Mouse (Mus musculus) lung, postnatal 0 days (tissue): ENCODE results near the gene Etv6. TPM values are rescaled to one million over a fixed set of nuclear protein-coding genes. Genes with fewer than 3 reads are reported as not detected.

ENCODE experiments used
- ATAC-seq: fragments of 200-750 bp; cut with Nextera tagmentation; 2 replicates; pipeline ENCODE4 v1.8.0; 2017; ENCODE audit warnings: moderate library complexity
- DNase-seq: peaks from one replicate; pipeline ENCODE4 v3.0.0-alpha.2; 2016; ENCODE audit warnings: low spot score
- H3K27ac ChIP-seq: fragments of 300-500 bp; sonication (generic); 2 replicates; pipeline ENCODE4 v1.5.1; 2014; ENCODE audit warnings: antibody characterized with exemption, mild to moderate bottlenecking, low read length, mixed read lengths
- H3K27me3 ChIP-seq: fragments of 300-500 bp; sonication (generic); replicated peaks from 2 replicates; pipeline ENCODE4 v1.6.1; 2014; ENCODE audit warnings: low read length, mixed read lengths; ENCODE audit not compliant: insufficient read depth
- H3K36me3 ChIP-seq: fragments of 300-500 bp; sonication (generic); 2 replicates; pipeline ENCODE4 v1.6.1; 2014; ENCODE audit warnings: low read length, mixed read lengths; ENCODE audit not compliant: insufficient read depth
- H3K4me1 ChIP-seq: fragments of 300-500 bp; sonication (generic); 2 replicates; pipeline ENCODE4 v1.6.1; 2014; ENCODE audit warnings: antibody characterized with exemption, low read depth, low read length, mixed read lengths; ENCODE audit not compliant: insufficient read depth
- H3K4me2 ChIP-seq: fragments of 300-500 bp; sonication (generic); replicated peaks from 2 replicates; pipeline ENCODE4 v1.6.1; 2014; ENCODE audit warnings: low read depth, mild to moderate bottlenecking, low read length, moderate library complexity, mixed read lengths
- H3K4me3 ChIP-seq: fragments of 300-500 bp; sonication (generic); 2 replicates; pipeline ENCODE4 v1.5.1; 2014; ENCODE audit warnings: low read depth, low read length
- H3K9ac ChIP-seq: fragments of 300-500 bp; sonication (generic); replicated peaks from 2 replicates; pipeline ENCODE4 v1.6.1; 2014; ENCODE audit warnings: low read depth, mild to moderate bottlenecking
- H3K9me3 ChIP-seq: fragments of 300-500 bp; sonication (generic); 2 replicates; pipeline ENCODE4 v1.6.1; 2016; ENCODE audit warnings: low read length, mixed read lengths
- CTCF ChIP-seq: IDR thresholded peaks from 2 replicates; pipeline ENCODE4 v1.5.1; 2016; ENCODE audit warnings: antibody characterized with exemption, mild to moderate bottlenecking
- EP300 ChIP-seq: IDR thresholded peaks from 2 replicates; pipeline ENCODE4 v1.6.1; 2016; ENCODE audit warnings: antibody characterized with exemption, mild to moderate bottlenecking, control low read depth
- WGBS: fragments of 180-500 bp; shearing (Covaris S2); extraction: QIAGEN DNeasy Blood & Tissue Kit; methylation state at CpG from one replicate; pipeline ENCODE4 v1.1.7; 2014; 5-methylcytosine and 5-hydroxymethylcytosine counted together
- polyA plus RNA-seq: library from polyadenylated mRNA; unstranded; fragments of >200 nt; fragmentation: Nextera tagmentation; extraction: Ambion mirVana; gene quantifications from 2 replicates; pipeline ENCODE4 v1.2.1, GENCODE M21; 2015

Gene Etv6
- polyA plus RNA-seq, 1 experiment from 2014 or later: 5.5 TPM

GRCm38 (mm10) chr6:134041286-134041685, 5.8 kb downstream of the Etv6 start:
- 79% methylated on average over 7 of the region's 7 CpGs for WGBS
- H3K27ac ChIP-seq: no peak overlapping the region
- H3K9me3 ChIP-seq: no peaks in the 10 kb centered on the region
- no peak overlapping the region for H3K9ac ChIP-seq
- no peaks in the 10 kb centered on the region for H3K36me3 ChIP-seq
- no peaks in the 10 kb centered on the region for H3K27me3 ChIP-seq
- ATAC-seq (no peak), DNase-seq (no peak)
- H3K4me2 ChIP-seq: no peak overlapping the region
- TF ChIP-seq EP300: no peak
- peaks cover 29% of the 10 kb centered on the region; the same call in 1 of the 2 replicates for H3K4me1 ChIP-seq
- no peak overlapping the region for H3K4me3 ChIP-seq

GRCm38 (mm10) chr6:134041916-134042315, 6.4 kb downstream of the Etv6 start:
- Histone ChIP-seq H3K9me3 (no peaks in the 10 kb centered on the region), H3K4me1 (peaks cover 28% of the 10 kb centered on the region; the same call in 1 of the 2 replicates), H3K36me3 (no peaks in the 10 kb centered on the region), H3K27me3 (no peaks in the 10 kb centered on the region), H3K27ac (no peak overlapping the region), H3K4me3 (no peak overlapping the region), H3K9ac (no peak overlapping the region), H3K4me2 (no peak overlapping the region)
- no peak for TF ChIP-seq EP300
- TF ChIP-seq CTCF: peak; percentile 3; the same call in 1 of the 2 replicates
- WGBS: 46% methylated on average over 12 of the region's 12 CpGs
- DNase-seq: no peak
- no peak for ATAC-seq

GRCm38 (mm10) chr6:134043545-134043944, 8.0 kb downstream of the Etv6 start:
- ATAC-seq (peak; percentile 30; the same call in 1 of the 2 replicates), DNase-seq (peak; percentile 59)
- Histone ChIP-seq H3K4me3 (no peak overlapping the region), H3K4me2 (no peak overlapping the region), H3K27ac (no peak overlapping the region), H3K36me3 (no peaks in the 10 kb centered on the region), H3K9me3 (no peaks in the 10 kb centered on the region), H3K27me3 (no peaks in the 10 kb centered on the region), H3K4me1 (peaks cover 15% of the 10 kb centered on the region; the same call in 1 of the 2 replicates), H3K9ac (no peak overlapping the region)
- TF ChIP-seq EP300 (peak; percentile 43; the same call in 1 of the 2 replicates), CTCF (no peak)
- 28% methylated on average over 7 of the region's 7 CpGs for WGBS

GRCm38 (mm10) chr6:134045092-134045868, 9.8 kb downstream of the Etv6 start:
- Histone ChIP-seq H3K9ac (no peak overlapping the region), H3K27me3 (no peaks in the 10 kb centered on the region), H3K27ac (no peak overlapping the region), H3K9me3 (no peaks in the 10 kb centered on the region), H3K4me1 (peaks cover 6% of the 10 kb centered on the region; the same call in 1 of the 2 replicates), H3K4me3 (no peak overlapping the region), H3K36me3 (no peaks in the 10 kb centered on the region), H3K4me2 (no peak overlapping the region)
- no peak for DNase-seq
- ATAC-seq: no peak
- TF ChIP-seq EP300: no peak
- TF ChIP-seq CTCF: no peak
- 69% methylated on average over 9 of the region's 9 CpGs for WGBS

- no peak overlapping the region for H3K9ac ChIP-seq
- no peaks in the 10 kb centered on the region for H3K36me3 ChIP-seq
- H3K27ac ChIP-seq: no peak overlapping the region
- no peaks in the 10 kb centered on the region for H3K9me3 ChIP-seq
- no peak overlapping the region for H3K4me3 ChIP-seq
- H3K4me2 ChIP-seq: no peak overlapping the region
- TF ChIP-seq EP300 (no peak), CTCF (no peak)
- DNase-seq: no peak
- WGBS: 45% methylated on average over 5 of the region's 5 CpGs
- H3K27me3 ChIP-seq: no peaks in the 10 kb centered on the region
- peaks cover 6% of the 10 kb centered on the region; the same call in 1 of the 2 replicates for H3K4me1 ChIP-seq
- ATAC-seq: no peak
Measured at GRCm38 (mm10) chr6:134046136-134046535, 10.6 kb downstream of the Etv6 start.

GRCm38 (mm10) chr6:134047249-134047648, 11.7 kb downstream of the Etv6 start:
- H3K4me1 ChIP-seq: peaks cover 6% of the 10 kb centered on the region; the same call in 1 of the 2 replicates

More at GRCm38 (mm10) chr6:134047249-134047648, 11.7 kb downstream of the Etv6 start:
- Histone ChIP-seq H3K27ac (no peak overlapping the region), H3K9ac (no peak overlapping the region), H3K4me3 (no peak overlapping the region), H3K27me3 (no peaks in the 10 kb centered on the region), H3K4me2 (no peak overlapping the region), H3K36me3 (no peaks in the 10 kb centered on the region), H3K9me3 (no peaks in the 10 kb centered on the region)
- no peak for TF ChIP-seq EP300
- TF ChIP-seq CTCF: no peak
- WGBS: 55% methylated on average over 5 of the region's 5 CpGs
- ATAC-seq (no peak), DNase-seq (no peak)
